Comparison of ENCODE assay signal across 16 mouse cellular contexts in genomic region chr10:12931492-12932400, GRCm38 (mm10). TPM values are rescaled to one million over a fixed set of nuclear protein-coding genes. Genes with fewer than 3 reads are reported as not detected.
A peak's percentile ranks its signal among the peaks of the same experiment; 100 is the strongest.
DNase-seq lines count a peak whose midpoint lies in the region; TF ChIP-seq lines count a peak whose summit lies in the region.
"Had no signal": no experiment of that assay in that cellular context is flagged by ENCODE, and none has a peak within 500 bp of the region (broad histone marks: within the 10 kb centered on the region; RNA-seq: fewer than 3 reads in every experiment).

No protein-coding gene starts in this region.

- H3K4me3 ChIP-seq in thymus, adult 2 months (ENCODE audit: control insufficient read depth, insufficient read depth, low read length), result no peak overlapping the region
- H3K4me3 ChIP-seq: forebrain, embryonic 12.5 days; heart, embryonic 10.5 days; hindbrain, embryonic 10.5 days had no signal

- peaks cover 5% of the 10 kb centered on the region for H3K4me1 ChIP-seq in thymus, adult 2 months (replicated peaks; ENCODE audit: control insufficient read depth, insufficient read depth, low read length)

- 89% methylated on average over 10 of the region's 10 CpGs for WGBS in thymus, adult 2 months

- no peaks in the 10 kb centered on the region for H3K27me3 ChIP-seq in thymus, adult 2 months (ENCODE audit: control insufficient read depth, insufficient read depth, low read length)
- H3K27me3 ChIP-seq: CH12.LX; forebrain, embryonic 12.5 days had no signal

- no peak overlapping the region for H3K27ac ChIP-seq in thymus, adult 2 months (ENCODE audit: control insufficient read depth, insufficient read depth, low read length)
- H3K27ac ChIP-seq: forebrain, embryonic 12.5 days; heart, embryonic 10.5 days; hindbrain, embryonic 10.5 days had no signal

- no peaks in the 10 kb centered on the region for H3K36me3 ChIP-seq in thymus, adult 2 months (ENCODE audit: control insufficient read depth, insufficient read depth, low read length)
- H3K36me3 ChIP-seq: forebrain, embryonic 12.5 days; heart, embryonic 10.5 days; hindbrain, embryonic 10.5 days had no signal

- no peak for TF ChIP-seq CTCF in thymus, adult 2 months (IDR thresholded peaks at IDR 0.05; ENCODE audit: borderline replicate concordance, control insufficient read depth, extremely low read depth, insufficient read depth, low read length, poor library complexity)

- peak; percentile 5 to 25 for DNase-seq in kidney, adult 8-10 months
- no peak for DNase-seq in kidney, adult 9 months
- peak; percentile 11 for DNase-seq in urinary bladder, postnatal 14 days (ENCODE audit: low spot score)
- no peak for DNase-seq in urinary bladder, adult 18-20 months (ENCODE audit: low spot score in 2 of 2)
- peak; percentile 54 for DNase-seq in kidney, postnatal 14 days
- DNase-seq in thymus, postnatal 4 days, result no peak
- no peak for DNase-seq in thymus, adult 2 months
- DNase-seq: adrenal gland, adult 2 months; layer of hippocampus, postnatal 36 days; liver; right cerebral cortex, postnatal 14 days; thymus, postnatal 14 days had no signal

- no peak for TF ChIP-seq POLR2A in thymus, adult 2 months (IDR thresholded peaks at IDR 0.05; ENCODE audit: control insufficient read depth, extremely low read depth, insufficient read depth, low read length, poor library complexity)

RNA-seq across cellular contexts. Expression of gene Stx11, which starts 32.4 kb away (rescaled TPM):
- polyA plus RNA-seq in thymus, adult 2 months (2012; rRNA removed), result 10.5 and 11.1 TPM in 2 replicates

Comparison
In these comparisons a context has a peak if more than half of its experiments do, and no peak if none do; other contexts are left out.
1. DNase-seq: peak in kidney, adult 8-10 months (2 of 2), urinary bladder, postnatal 14 days (single experiment) and kidney, postnatal 14 days (single experiment); none in kidney, adult 9 months (single experiment), urinary bladder, adult 18-20 months (0 of 2), thymus, postnatal 4 days (single experiment) and thymus, adult 2 months (single experiment).